Mouse (Mus musculus) retina, postnatal 1 day (tissue): ENCODE measurements around the gene Ttc6.

ENCODE experiments used
- DNase-seq: peaks from one replicate; pipeline ENCODE4 v3.0.0-alpha.2; 2012

Ttc6 gene

GRCm38 (mm10) chr12:57563909-57564308 is at the start of gene Ttc6:
Gene Ttc6 (plus strand): TSS chr12:57564113.
- no peak for DNase-seq

DNA sequence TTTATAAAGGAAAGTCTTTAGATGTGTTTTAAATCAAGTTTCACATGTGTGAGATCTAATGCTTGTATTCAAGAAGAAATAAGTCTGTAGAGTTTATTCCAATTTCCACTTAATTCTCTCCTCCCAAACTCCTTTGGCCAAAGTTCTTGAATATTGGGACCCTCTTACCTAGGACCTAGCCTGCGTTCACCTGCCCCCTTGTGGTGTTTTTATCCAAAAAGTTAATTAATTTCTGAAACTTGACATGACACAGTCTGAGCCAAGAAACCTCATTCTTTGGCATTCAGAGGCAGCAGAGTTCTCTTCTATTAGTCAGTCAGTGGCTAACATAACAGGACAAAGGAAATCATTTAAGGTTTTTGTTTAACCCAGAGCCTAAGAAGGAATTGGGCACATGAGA is 49.4 kb upstream of the Ttc6 start:
- no peak for DNase-seq

DNA sequence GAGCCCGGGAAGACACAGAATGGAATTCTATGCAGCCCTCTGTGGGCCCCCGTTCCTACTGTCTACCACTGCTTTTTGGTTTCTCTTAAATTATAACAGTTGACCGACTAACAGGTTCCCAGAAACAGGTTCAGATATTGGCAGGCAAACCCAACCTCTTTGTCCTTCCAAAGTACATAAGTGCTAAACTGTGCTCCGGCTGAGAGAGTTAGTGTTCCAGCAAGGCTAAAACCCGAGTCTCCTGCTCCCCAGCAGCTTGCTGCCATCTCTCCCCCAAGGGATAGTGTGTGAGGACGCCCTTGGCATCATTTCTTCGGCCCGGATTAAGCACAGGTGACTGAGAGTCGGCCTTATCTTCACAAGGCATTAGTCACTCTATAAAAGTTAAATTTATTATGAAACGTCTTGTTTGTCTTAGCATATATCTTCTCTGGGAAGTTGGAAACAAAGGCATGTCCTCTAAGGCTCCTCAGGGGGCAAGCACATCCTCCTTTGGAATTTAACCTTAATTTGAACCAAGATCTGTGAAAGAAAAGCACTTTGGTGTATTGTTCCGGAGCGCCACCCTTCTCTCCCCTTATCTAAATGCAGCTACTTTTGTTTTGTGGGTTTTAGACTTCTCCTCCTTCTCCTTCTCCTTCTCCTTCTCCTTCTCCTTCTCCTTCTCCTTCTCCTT is 48.1 kb upstream of the Ttc6 start:
- no peak for DNase-seq

- no peak for DNase-seq
Observed at GRCm38 (mm10) chr12:57528335-57528734, 35.6 kb upstream of the Ttc6 start.

GRCm38 (mm10) chr12:57530474-57530873 is 33.4 kb upstream of the Ttc6 start:
- peak; percentile 23 for DNase-seq

GRCm38 (mm10) chr12:57534517-57534878 is 29.4 kb upstream of the Ttc6 start:
- peak; percentile 11 for DNase-seq

DNA sequence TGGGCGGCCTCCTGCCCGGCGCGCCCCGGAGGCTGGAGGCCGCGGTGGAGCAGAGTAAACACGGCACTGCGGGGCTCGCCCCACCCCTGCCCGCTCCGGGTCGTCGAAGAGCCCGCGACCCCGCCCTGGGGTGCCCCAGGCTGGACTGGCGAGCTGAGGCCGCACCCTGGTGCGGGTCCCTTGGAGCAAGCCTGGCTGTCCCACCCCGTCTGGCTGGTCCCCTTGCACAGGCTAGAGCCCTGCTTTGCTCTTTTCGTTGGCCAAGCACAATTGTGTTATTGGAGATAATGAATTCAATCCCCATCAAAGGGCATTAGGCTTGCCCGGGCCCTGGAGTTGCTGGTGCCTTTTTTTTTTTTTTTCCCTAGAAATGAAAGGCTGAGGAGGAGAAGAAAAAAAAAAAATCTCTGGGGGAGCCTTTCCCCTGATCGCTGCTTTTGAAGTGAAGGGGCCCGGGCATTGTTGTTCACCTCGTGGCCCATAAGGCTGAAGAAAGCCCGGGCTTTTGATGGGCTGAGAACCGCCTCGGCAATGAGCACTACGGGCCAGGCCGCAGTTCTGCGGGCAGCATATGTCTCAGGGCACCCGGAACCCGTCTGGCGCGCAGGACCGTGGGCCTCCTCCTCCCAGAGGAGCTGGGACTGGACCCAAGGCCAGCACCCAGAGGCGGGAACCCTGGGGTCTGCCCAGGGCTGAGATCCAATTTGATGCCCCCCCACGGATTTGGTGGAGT is 28.9 kb upstream of the Ttc6 start:
- peak; percentile 51 for DNase-seq

GRCm38 (mm10) chr12:57536056-57536908 is 27.6 kb upstream of the Ttc6 start:
- DNase-seq: no peak

DNA sequence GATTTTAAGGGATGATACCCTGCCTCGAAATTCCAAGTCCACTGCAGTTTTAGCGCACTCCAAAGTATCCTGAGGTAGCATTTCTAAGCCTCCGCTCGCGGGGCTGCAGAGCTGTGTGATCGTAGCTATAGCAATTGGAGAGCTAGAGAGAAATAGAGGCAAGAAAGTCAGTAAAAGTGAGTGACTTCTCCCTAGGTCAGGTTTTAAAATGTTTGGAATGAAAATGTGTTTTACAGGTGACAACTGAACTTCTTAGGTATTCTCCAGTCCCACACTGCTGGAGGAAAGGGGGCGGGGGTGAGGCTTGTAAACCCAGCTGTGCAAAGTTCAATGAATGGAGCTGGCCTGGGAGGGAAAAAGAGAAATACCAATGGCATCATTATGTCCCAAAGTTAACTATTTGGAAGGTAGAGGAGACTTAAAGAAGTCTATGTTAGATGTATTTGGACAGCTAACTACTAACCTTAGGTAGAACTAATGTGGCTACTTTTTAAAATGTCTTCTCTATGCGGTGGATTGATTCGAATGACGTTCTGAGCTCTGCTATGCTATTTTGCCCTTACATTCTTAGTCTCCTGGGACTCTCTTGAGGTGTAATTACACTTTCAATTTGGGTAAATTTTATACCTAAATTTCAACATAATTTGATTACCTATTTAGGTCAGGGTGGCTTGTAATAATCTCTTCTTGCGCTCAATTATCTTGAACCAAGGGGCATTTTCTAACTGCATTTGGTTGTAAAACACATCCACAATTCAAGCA is 26.8 kb upstream of the Ttc6 start:
- DNase-seq: peak; percentile 42

- peak; percentile 47 for DNase-seq
Observed at GRCm38 (mm10) chr12:57537791-57538587, 25.9 kb upstream of the Ttc6 start.

DNA sequence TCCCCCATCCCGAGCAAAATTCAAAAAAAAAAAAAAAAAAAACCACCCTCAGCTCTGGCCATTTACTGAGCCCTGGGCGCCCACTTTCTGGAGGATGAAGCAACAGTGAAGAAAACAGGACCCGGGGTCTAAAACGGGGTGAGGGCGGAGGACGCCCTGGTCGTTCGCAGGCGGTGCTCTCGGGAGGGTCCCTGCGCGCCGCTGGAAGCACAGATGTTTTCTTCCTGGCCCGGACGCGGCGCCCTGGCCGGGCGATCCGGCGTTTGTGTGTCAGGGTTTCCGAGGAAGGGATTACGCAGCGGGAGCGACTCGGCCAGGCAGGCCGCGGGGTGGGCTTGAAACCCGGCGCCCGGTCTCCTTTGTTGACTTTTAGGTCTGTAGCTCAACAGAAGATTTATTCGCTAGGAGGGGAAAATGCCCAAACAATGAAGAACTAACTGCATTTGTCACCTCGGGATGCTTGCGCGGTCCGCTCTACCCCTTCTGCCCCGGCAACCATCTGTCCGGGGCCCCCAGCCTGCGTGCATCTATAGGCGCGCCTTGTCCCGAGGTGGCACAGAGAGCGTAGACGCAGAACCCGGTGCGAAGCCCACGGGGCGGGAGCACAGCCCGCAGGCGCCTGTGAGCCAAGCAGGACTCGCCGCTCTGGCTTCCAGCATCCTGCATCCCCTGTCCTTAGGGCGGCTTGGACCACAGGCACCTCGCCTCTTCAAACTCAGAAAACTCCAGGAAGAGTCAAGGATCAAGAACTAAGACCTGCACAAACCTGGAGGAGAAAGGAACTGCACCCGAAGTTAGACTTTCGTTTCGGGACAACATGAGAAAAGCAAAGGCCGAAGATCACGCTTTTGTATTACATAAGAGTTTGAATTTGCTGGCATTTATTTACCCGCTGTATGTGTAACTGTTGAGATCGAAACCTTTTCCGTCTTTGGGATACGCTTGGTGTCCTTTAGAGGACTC is 25.0 kb upstream of the Ttc6 start:
- peak; percentile 71 for DNase-seq

DNA sequence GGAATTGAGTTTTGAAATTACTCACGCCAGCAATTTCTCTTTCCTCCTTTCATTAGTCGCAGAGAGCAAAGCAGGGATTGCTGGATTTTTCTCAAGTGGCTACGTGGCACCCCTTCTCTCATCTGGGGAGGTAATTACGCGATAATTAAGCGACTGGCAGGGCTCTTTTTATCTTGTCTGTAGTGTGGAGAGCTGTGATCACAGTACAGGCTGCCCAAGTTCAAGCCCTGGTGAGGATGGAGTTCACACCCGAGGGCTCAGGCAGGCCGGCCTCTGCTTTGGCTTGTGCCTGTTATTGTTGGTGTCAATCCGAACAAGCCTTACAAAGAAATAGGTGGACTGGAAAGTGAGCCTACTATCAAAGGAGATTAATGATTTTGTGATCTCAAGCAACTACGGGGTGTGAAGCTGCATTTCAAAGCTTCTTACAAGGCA is 24.3 kb upstream of the Ttc6 start:
- DNase-seq: peak; percentile 61

DNA sequence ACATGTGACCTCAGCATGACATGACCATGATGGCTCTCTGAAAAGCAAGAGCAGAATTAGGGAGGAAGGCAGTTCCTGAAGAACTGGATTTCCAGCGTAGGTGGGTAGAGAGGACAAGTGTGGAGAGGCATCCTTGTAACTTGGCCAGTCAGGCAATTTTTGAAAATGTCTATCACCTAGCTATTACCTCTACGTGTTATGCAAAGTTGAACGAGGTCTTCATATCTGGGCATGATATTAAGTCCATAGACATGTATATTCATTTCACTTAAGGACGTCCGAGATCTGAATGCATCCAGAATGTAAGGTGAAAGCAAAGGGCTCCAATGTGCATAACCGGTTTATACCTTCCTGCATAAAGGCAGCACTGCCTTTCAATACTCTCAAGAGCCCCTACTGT is 22.8 kb upstream of the Ttc6 start:
- peak; percentile 25 for DNase-seq

GRCm38 (mm10) chr12:57541931-57542745 is 21.8 kb upstream of the Ttc6 start:
- peak; percentile 52 for DNase-seq

DNA sequence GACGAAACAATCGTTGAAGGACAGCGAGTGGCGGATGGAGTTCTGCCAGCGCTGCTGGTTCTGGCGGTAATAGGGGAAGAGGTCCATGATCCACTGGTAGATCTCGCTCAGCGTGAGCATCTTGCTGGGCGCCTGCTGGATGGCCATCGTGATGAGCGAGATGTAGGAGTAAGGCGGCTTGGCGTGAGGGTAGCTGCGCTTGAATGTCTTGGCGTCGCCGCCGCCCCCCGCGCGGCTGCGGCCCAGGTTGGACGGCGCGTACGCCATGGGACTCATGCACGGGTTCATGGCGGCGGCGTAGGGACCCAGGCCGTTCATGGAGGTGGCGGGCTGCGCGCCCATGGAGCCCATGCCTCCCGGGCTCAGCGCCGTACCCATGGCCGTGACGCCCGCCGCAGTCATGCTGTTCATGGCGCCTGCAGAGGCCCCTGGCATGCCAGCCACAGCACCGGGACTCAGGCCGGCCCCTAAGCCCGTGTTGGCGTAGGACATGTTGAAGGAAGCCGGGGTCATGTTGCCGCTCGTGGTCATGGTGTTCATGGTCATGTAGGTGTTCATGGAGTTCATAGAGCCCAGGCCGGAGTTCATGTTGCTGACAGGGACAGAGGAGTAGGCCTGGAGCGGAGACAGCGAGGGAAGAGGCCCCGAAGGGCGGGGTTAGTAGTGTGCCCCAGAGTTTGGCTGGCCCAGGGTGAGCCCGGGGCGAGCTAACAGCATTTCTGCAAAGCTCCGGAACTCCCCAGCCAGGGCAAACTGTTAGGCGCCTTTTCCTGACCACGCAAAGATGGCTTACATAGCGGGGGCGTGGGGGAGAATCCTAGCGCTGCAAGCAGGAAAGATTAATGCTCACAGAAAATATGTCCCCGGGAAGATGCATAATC is 20.9 kb upstream of the Ttc6 start:
- peak; percentile 63 for DNase-seq

GRCm38 (mm10) chr12:57543627-57543991 is 20.3 kb upstream of the Ttc6 start:
- DNase-seq: no peak

- peak; percentile 83 for DNase-seq
Observed at GRCm38 (mm10) chr12:57544641-57545370, 19.1 kb upstream of the Ttc6 start.
